Mouse (Mus musculus): Measurements from ENCODE around the gene Trim80.
A peak's percentile ranks its signal among the peaks of the same experiment; 100 is the strongest.

Gene Trim80

GRCm38 (mm10) chr11:115439906-115440595 is at the start of gene Trim80:
Trim80 (plus strand) TSS chr11:115440545.
- DNase-seq: no peak

- no peak for DNase-seq
Measured at GRCm38 (mm10) chr11:115391358-115391757, 49.0 kb upstream of the Trim80 start.

- no peak for DNase-seq
Measured at GRCm38 (mm10) chr11:115393721-115394325, 46.5 kb upstream of the Trim80 start.

- no peak for DNase-seq
Measured at GRCm38 (mm10) chr11:115398085-115398484, 42.3 kb upstream of the Trim80 start.

GRCm38 (mm10) chr11:115400126-115400525 is 40.2 kb upstream of the Trim80 start:
- no peak for DNase-seq

- no peak for DNase-seq
Measured at GRCm38 (mm10) chr11:115400630-115401391, 39.5 kb upstream of the Trim80 start.

- DNase-seq: peak; percentile 87 to 93
Measured at GRCm38 (mm10) chr11:115403338-115404124, 36.8 kb upstream of the Trim80 start, which contains the start of gene Mrpl58. Mrpl58 (plus strand) TSS chr11:115403752.

GRCm38 (mm10) chr11:115405723-115406122 is 34.6 kb upstream of the Trim80 start:
- no peak for DNase-seq

GRCm38 (mm10) chr11:115406858-115407401 is 33.4 kb upstream of the Trim80 start:
- DNase-seq: no peak

- no peak for DNase-seq
Measured at GRCm38 (mm10) chr11:115408266-115408920, 32.0 kb upstream of the Trim80 start.

- DNase-seq: no peak
Measured at GRCm38 (mm10) chr11:115409556-115409955, 30.8 kb upstream of the Trim80 start.

- DNase-seq: peak; percentile 94 to 98
Measured at GRCm38 (mm10) chr11:115419531-115420237, 20.7 kb upstream of the Trim80 start, which contains the start of the genes Atp5h and Kctd2. Atp5h (minus strand) TSS chr11:115419962. Kctd2 (plus strand) TSS chr11:115420128.

- DNase-seq: peak; percentile 67 to 85
Measured at GRCm38 (mm10) chr11:115420336-115421190, 19.8 kb upstream of the Trim80 start.

- no peak for DNase-seq
Measured at GRCm38 (mm10) chr11:115421328-115421727, 19.0 kb upstream of the Trim80 start.

- DNase-seq: no peak
Measured at GRCm38 (mm10) chr11:115421972-115422371, 18.4 kb upstream of the Trim80 start.

GRCm38 (mm10) chr11:115423091-115423490 is 17.3 kb upstream of the Trim80 start:
- DNase-seq: no peak

GRCm38 (mm10) chr11:115424666-115425065 is 15.7 kb upstream of the Trim80 start:
- DNase-seq: no peak

- no peak for DNase-seq
Measured at GRCm38 (mm10) chr11:115425671-115426070, 14.7 kb upstream of the Trim80 start.

GRCm38 (mm10) chr11:115427482-115428331 is 12.6 kb upstream of the Trim80 start:
- DNase-seq: peak; percentile 83

Data from kidney, postnatal 25 days (tissue).